Mouse (Mus musculus) myocyte (in vitro differentiated cells): ENCODE measurements at regions not wholly inside any gene's neighbourhood (a gene's known extent, or its start where the extent isn't known, plus 50 kb on each side); places are given as distances from the start of the nearest gene placed in this dataset.

Experiments
- H3K27me3 ChIP-seq: one replicate; pipeline ENCODE4 v1.6.1; 2011; ENCODE audit not compliant: control insufficient read depth, insufficient read depth, insufficient read length
- H3K36me3 ChIP-seq: one replicate; pipeline ENCODE4 v1.6.1; 2011; ENCODE audit not compliant: control insufficient read depth, insufficient read depth
- H3K4me2 ChIP-seq: one replicate; pipeline ENCODE4 v1.6.1; 2011; ENCODE audit warnings: low read depth, control low read depth
- H3K4me3 ChIP-seq: one replicate; pipeline ENCODE4 v1.5.1; 2011; ENCODE audit warnings: mild to moderate bottlenecking, control low read depth, moderate library complexity
- H3K79me2 ChIP-seq: one replicate; pipeline ENCODE4 v1.6.1; 2011; ENCODE audit not compliant: control insufficient read depth, insufficient read depth
- H3ac ChIP-seq: one replicate; pipeline ENCODE4 v1.6.1; 2011; ENCODE audit not compliant: control insufficient read depth, insufficient read length
- CEBPB ChIP-seq: IDR thresholded peaks from 2 replicates; pipeline ENCODE4 v1.6.1; 2011; ENCODE audit warnings: mild to moderate bottlenecking, moderate library complexity; ENCODE audit not compliant: poor library complexity, insufficient read depth, severe bottlenecking
- E2F4 ChIP-seq: IDR thresholded peaks from one replicate; pipeline ENCODE4 v1.6.1; 2011; ENCODE audit warnings: mild to moderate bottlenecking, control low read depth, moderate library complexity; ENCODE audit not compliant: insufficient read depth
- MAX ChIP-seq: IDR thresholded peaks from one replicate; pipeline ENCODE4 v1.6.1; 2011; ENCODE audit warnings: low read depth, mild to moderate bottlenecking, control low read depth
- MYOD1 ChIP-seq, 3 experiments: IDR thresholded peaks; one replicate each; pipeline ENCODE4 v1.6.1; 2011; ENCODE audit warnings: control low read depth in 2 of 3, low read depth in 2 of 3, mild to moderate bottlenecking in 2 of 3, moderate library complexity in 1 of 3; ENCODE audit not compliant: insufficient read length in 2 of 3, control insufficient read depth in 1 of 3
- MYOG ChIP-seq, 3 experiments: IDR thresholded peaks; one replicate each; pipeline ENCODE4 v1.6.1; 2011; ENCODE audit warnings: control low read depth in 2 of 3, low read depth in 2 of 3, mild to moderate bottlenecking in 2 of 3; ENCODE audit not compliant: insufficient read length in 2 of 3, control insufficient read depth in 1 of 3, insufficient read depth in 1 of 3
- POLR2A ChIP-seq: IDR thresholded peaks from one replicate; pipeline ENCODE4 v1.6.1; 2011; ENCODE audit warnings: low read depth, mild to moderate bottlenecking, control low read depth, moderate library complexity; ENCODE audit not compliant: insufficient read length
- POLR2AphosphoS2 ChIP-seq: IDR thresholded peaks from one replicate; pipeline ENCODE4 v1.6.1; 2011; ENCODE audit warnings: low read depth, control low read depth; ENCODE audit not compliant: insufficient read length
- REST ChIP-seq: IDR thresholded peaks from one replicate; pipeline ENCODE4 v1.6.1; 2011; ENCODE audit warnings: mild to moderate bottlenecking, control low read depth, moderate library complexity; ENCODE audit not compliant: insufficient read depth, insufficient read length
- SRF ChIP-seq: IDR thresholded peaks from one replicate; pipeline ENCODE4 v1.6.1; 2011; ENCODE audit warnings: low read depth; ENCODE audit not compliant: control insufficient read depth, insufficient read length
- TCF12 ChIP-seq: IDR thresholded peaks from one replicate; pipeline ENCODE4 v1.6.1; 2011; ENCODE audit warnings: mild to moderate bottlenecking, control low read depth; ENCODE audit not compliant: poor library complexity, insufficient read depth, severe bottlenecking
- TCF3 ChIP-seq: IDR thresholded peaks from one replicate; pipeline ENCODE4 v1.6.1; 2011; ENCODE audit warnings: low read depth, control low read depth; ENCODE audit not compliant: insufficient read length
- USF1 ChIP-seq: IDR thresholded peaks from one replicate; pipeline ENCODE4 v1.6.1; 2011; ENCODE audit warnings: low read depth, mild to moderate bottlenecking, control low read depth, moderate library complexity

GRCm38 (mm10) chr1:168044765-168045164 lies 355.7 kb downstream of the Lmx1a start:
- no peaks in the 10 kb centered on the region for H3K27me3 ChIP-seq
- no peaks in the 10 kb centered on the region for H3K36me3 ChIP-seq
- no peak overlapping the region for H3ac ChIP-seq
- no peaks in the 10 kb centered on the region for H3K79me2 ChIP-seq
- H3K4me2 ChIP-seq = no peak overlapping the region
- no peak overlapping the region for H3K4me3 ChIP-seq
- TF ChIP-seq POLR2AphosphoS2 = no peak
- TF ChIP-seq USF1 = no peak
- TF ChIP-seq E2F4 = no peak
- no peak for TF ChIP-seq CEBPB
- TF ChIP-seq REST = no peak
- no peak for TF ChIP-seq TCF3
- no peak for TF ChIP-seq TCF12
- TF ChIP-seq MYOD1 (IDR thresholded peaks at IDR 0.05; ENCODE audit: control insufficient read depth in 1 of 3, insufficient read length in 2 of 3, low read depth in 2 of 3) = no peak
- TF ChIP-seq POLR2A = no peak

- no peak overlapping the region for H3K4me2 ChIP-seq
- TF ChIP-seq REST = no peak
- TF ChIP-seq POLR2AphosphoS2 = no peak
- TF ChIP-seq USF1 = no peak
- TF ChIP-seq TCF3 = no peak
- TF ChIP-seq POLR2A = no peak
- TF ChIP-seq MYOD1 (IDR thresholded peaks at IDR 0.05; ENCODE audit: control insufficient read depth in 1 of 3, insufficient read length in 2 of 3, low read depth in 2 of 3) = no peak
- no peak for TF ChIP-seq E2F4
- no peak for TF ChIP-seq MAX
- no peak for TF ChIP-seq MYOG (IDR thresholded peaks at IDR 0.05; ENCODE audit: control insufficient read depth in 1 of 3, insufficient read depth in 1 of 3, insufficient read length in 2 of 3, low read depth in 2 of 3)
- TF ChIP-seq TCF12 = no peak
- no peak for TF ChIP-seq SRF
- TF ChIP-seq CEBPB = no peak
- no peaks in the 10 kb centered on the region for H3K36me3 ChIP-seq
- H3K27me3 ChIP-seq = no peaks in the 10 kb centered on the region
- H3K79me2 ChIP-seq = no peaks in the 10 kb centered on the region
- H3ac ChIP-seq = no peak overlapping the region
- no peak overlapping the region for H3K4me3 ChIP-seq
Observed at GRCm38 (mm10) chr1:168046347-168046746, 357.3 kb downstream of the Lmx1a start.

DNA sequence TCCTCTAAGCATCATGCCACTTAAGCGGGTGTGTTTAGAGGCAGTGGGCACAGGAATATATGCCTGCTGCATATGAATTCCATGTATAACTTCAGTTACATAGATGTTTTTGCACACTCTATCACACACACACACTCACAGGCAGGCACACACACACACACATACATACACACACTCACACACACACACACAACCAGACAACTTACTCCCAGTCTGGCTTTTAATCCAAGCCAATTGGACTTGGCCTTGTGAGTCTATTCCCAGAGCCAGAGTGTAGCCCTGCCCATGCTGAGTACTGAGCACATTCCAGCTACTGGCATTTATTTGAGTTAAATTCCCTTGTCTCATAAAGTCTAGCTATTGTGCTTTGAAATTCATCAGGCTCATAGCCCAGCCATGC lies 357.7 kb downstream of the Lmx1a start:
- Histone ChIP-seq H3K4me3 (no peak overlapping the region), H3K4me2 (no peak overlapping the region), H3K36me3 (no peaks in the 10 kb centered on the region), H3ac (no peak overlapping the region), H3K27me3 (no peaks in the 10 kb centered on the region), H3K79me2 (no peaks in the 10 kb centered on the region)
- TF ChIP-seq TCF3 (no peak), MYOD1 (IDR thresholded peaks at IDR 0.05; ENCODE audit: control insufficient read depth in 1 of 3, insufficient read length in 2 of 3, low read depth in 2 of 3) (no peak), POLR2AphosphoS2 (no peak), USF1 (no peak), REST (no peak), MAX (no peak), MYOG (IDR thresholded peaks at IDR 0.05; ENCODE audit: control insufficient read depth in 1 of 3, insufficient read depth in 1 of 3, insufficient read length in 2 of 3, low read depth in 2 of 3) (no peak)

- Histone ChIP-seq H3K79me2 (no peaks in the 10 kb centered on the region), H3K36me3 (no peaks in the 10 kb centered on the region), H3ac (no peak overlapping the region), H3K4me2 (no peak overlapping the region), H3K27me3 (no peaks in the 10 kb centered on the region), H3K4me3 (no peak overlapping the region)
- TF ChIP-seq MYOD1 (IDR thresholded peaks at IDR 0.05; ENCODE audit: control insufficient read depth in 1 of 3, insufficient read length in 2 of 3, low read depth in 2 of 3) = no peak
- TF ChIP-seq USF1 = no peak
- TF ChIP-seq POLR2AphosphoS2 = no peak
- TF ChIP-seq TCF12 = no peak
- TF ChIP-seq POLR2A = no peak
- TF ChIP-seq REST = no peak
- no peak for TF ChIP-seq SRF
- no peak for TF ChIP-seq E2F4
Observed at GRCm38 (mm10) chr1:168049965-168050364, 360.9 kb downstream of the Lmx1a start.

DNA sequence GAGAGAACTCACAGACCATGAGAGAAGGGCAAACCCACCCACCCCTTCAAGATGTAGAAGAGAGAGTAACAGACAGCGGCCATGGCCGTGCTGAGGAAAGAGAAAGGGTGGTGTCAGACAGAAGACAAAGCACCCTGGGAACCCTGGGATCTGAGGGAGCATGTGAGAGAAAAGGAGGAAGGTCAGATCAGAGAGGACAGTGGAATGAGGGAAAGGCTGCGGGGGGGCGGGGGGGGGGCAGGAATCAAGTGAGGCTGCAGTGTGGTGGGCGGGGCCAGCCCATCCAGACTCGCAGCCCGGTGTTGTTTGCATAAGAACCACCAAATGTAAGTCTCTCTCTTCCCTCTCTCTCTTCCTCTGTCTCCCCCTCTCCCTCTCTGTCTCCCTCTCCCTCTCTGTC lies 367.4 kb downstream of the Lmx1a start:
- Histone ChIP-seq H3K4me3 (no peak overlapping the region), H3ac (no peak overlapping the region), H3K4me2 (no peak overlapping the region), H3K36me3 (no peaks in the 10 kb centered on the region), H3K79me2 (no peaks in the 10 kb centered on the region), H3K27me3 (no peaks in the 10 kb centered on the region)
- TF ChIP-seq TCF3 (no peak), CEBPB (no peak), E2F4 (no peak), SRF (no peak), TCF12 (no peak), MAX (no peak), POLR2AphosphoS2 (no peak), REST (no peak), POLR2A (no peak), MYOD1 (IDR thresholded peaks at IDR 0.05; ENCODE audit: control insufficient read depth in 1 of 3, insufficient read length in 2 of 3, low read depth in 2 of 3) (no peak), USF1 (no peak), MYOG (IDR thresholded peaks at IDR 0.05; ENCODE audit: control insufficient read depth in 1 of 3, insufficient read depth in 1 of 3, insufficient read length in 2 of 3, low read depth in 2 of 3) (no peak)
